Mouse (Mus musculus) right cerebral cortex, postnatal 25 days (tissue): ENCODE measurements at regions not wholly inside any gene's neighbourhood (a gene's known extent, or its start where the extent isn't known, plus 50 kb on each side); places are given as distances from the start of the nearest gene placed in this dataset.
"Not testable (repeated sequence)": the region's sequence is repeated elsewhere in the genome, so short reads cannot be mapped to it uniquely, and the experiment has no call there.

Experiments used
- DNase-seq: peaks from one replicate; pipeline ENCODE4 v3.0.0; 2022

GRCm38 (mm10) chr7:69167456-69167855 is 418.4 kb upstream of the Arrdc4 start:
- DNase-seq = no peak

GRCm38 (mm10) chr7:69161916-69162315 is 412.9 kb upstream of the Arrdc4 start:
- DNase-seq = no peak

DNA sequence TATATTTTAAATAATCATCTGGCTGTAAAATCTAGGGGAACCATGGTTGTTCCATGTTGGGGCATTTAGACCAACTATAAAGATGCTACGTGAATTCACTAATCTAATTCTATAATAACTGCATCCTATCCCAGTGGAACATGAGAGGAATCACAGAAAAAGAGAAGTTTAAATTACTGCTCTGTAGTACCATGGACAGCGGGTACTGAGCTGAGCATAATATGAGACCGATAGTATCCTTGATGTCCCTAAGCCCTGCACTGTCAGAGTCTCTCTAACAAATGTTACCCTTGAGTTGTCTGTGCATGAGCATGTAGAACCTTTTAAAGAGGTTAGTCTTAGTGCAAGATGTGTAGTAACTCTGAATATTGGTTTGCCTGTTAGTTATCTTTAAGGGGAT is 393.3 kb upstream of the Arrdc4 start:
- no peak for DNase-seq

DNA sequence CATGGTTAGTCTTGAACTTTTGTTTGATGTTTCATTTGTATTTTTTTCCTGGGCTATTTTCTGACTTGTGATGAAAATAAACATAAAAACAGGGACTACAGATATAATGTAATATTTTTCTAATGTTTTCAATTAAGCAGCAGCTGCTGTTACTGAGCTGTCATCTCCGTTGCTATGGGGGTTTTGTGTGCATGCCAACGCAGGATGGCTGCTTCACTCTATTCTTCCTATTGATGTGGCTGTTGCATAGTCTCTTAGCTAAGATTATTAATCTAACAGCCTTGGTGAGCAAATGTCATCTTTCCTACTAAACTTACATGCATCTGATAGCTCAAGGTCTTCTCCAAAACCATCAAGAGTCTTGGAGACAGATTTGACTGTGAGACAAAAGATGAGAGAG is 384.4 kb upstream of the Arrdc4 start:
- DNase-seq = no peak

- not testable (repeated sequence) for DNase-seq
Measured at GRCm38 (mm10) chr7:69101770-69102169, 352.7 kb upstream of the Arrdc4 start.

GRCm38 (mm10) chr7:69097587-69098095 is 348.6 kb upstream of the Arrdc4 start:
- no peak for DNase-seq

DNA sequence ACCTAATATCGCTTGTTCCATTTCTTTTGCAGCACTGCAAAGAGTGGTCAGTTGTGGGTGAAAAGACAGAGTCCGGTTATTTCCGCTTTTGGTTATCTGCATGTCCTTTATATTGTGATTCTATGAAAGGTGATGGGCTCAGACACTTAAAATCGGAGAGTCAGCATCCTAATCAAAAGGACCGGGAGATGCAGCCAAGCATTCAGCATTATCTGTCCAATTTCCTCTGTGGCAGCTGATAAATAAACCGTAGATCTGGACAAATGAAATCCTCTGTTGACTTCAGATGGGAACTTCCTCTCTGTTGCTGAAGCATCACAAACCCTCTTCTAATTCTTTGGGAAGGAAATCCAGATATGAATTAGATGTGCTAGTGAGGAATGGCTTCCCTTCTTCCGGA is 325.7 kb upstream of the Arrdc4 start:
- DNase-seq = no peak

GRCm38 (mm10) chr7:69062994-69063393 is 314.0 kb upstream of the Arrdc4 start:
- no peak for DNase-seq

GRCm38 (mm10) chr7:69062506-69062905 is 313.5 kb upstream of the Arrdc4 start:
- no peak for DNase-seq

GRCm38 (mm10) chr7:69062094-69062493 is 313.1 kb upstream of the Arrdc4 start:
- peak; percentile 5 for DNase-seq

DNA sequence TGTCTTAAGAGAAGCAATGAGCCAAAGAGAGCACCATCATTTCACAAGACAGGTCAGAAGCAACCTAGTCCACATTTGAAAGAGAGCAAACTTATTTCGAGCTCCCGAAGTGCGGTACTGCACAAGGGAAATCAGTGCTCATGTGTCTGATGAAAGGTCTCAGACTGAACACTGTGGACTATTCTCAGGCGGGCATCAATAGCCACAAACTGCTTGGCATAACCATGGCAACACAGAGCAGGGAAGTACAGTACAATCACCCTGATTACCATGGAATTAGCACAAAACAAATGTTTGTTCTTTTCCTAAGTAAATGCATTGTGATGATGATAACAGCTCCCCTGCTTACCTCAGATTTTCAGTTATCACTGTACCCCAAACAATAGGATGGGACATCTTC is 312.2 kb upstream of the Arrdc4 start:
- DNase-seq = no peak

- DNase-seq = no peak
Measured at GRCm38 (mm10) chr7:69016575-69016974, 267.5 kb upstream of the Arrdc4 start.

DNA sequence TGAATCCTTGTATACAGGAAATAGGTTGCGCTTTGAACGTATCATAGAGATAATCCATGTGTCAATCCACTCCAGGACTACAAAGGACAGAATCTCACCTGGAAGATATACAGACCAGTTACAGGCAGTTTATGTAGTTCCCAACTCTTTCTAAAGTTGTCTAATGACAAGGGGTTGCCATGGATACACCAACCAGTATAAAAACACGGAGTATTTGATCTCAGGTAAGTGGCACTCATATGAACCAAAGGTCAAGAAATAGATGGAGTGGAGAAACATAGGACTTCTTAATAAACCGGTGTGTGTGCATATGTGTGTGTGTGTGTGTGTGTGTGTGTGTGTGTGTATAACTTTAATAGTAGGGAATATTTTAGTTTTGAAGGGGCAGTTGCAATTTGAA is 266.0 kb upstream of the Arrdc4 start:
- DNase-seq = no peak

- no peak for DNase-seq
Measured at GRCm38 (mm10) chr7:69007237-69007636, 258.2 kb upstream of the Arrdc4 start.

DNA sequence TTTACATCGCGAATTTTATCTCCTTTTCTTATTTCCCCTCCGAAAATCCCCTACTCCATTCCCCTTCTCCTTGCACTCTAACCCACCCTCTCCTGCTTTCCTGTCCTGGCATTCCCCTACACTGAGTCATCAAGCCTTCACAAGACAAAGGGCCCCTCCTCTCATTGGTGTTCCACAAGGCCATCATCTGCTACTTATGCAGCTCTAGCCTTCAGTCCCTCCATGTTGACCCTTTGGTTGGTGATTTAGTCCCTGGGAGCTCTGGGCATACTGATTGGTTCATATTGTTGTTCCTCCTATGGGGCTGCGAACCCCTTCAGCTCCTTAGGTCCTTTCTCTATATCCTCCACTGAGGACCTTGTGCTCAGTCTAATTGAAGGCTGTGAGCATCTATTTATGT is 239.0 kb upstream of the Arrdc4 start:
- no peak for DNase-seq

DNA sequence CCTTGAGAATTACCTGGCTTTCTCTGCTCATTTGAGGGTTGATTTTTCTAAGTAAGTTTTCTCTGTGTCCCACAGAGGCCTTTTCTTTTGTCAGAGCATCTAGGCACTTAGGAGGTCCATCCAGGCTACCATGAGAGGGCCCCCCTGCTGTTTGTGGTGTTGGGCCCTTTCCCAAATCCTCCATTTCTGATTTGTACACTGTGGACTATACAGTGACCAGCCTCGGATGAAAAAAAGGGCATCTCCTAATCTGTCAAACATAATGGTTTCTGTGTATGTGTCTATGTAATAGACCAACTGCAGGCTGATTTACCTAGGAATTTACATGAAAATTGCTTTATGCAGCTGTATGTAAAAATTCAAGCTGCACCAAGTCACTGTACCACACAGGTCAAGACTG is 234.9 kb upstream of the Arrdc4 start:
- DNase-seq = no peak

- no peak for DNase-seq
Measured at GRCm38 (mm10) chr7:68982914-68983502, 234.0 kb upstream of the Arrdc4 start.

GRCm38 (mm10) chr7:68978576-68978975 is 229.5 kb upstream of the Arrdc4 start:
- no peak for DNase-seq

DNA sequence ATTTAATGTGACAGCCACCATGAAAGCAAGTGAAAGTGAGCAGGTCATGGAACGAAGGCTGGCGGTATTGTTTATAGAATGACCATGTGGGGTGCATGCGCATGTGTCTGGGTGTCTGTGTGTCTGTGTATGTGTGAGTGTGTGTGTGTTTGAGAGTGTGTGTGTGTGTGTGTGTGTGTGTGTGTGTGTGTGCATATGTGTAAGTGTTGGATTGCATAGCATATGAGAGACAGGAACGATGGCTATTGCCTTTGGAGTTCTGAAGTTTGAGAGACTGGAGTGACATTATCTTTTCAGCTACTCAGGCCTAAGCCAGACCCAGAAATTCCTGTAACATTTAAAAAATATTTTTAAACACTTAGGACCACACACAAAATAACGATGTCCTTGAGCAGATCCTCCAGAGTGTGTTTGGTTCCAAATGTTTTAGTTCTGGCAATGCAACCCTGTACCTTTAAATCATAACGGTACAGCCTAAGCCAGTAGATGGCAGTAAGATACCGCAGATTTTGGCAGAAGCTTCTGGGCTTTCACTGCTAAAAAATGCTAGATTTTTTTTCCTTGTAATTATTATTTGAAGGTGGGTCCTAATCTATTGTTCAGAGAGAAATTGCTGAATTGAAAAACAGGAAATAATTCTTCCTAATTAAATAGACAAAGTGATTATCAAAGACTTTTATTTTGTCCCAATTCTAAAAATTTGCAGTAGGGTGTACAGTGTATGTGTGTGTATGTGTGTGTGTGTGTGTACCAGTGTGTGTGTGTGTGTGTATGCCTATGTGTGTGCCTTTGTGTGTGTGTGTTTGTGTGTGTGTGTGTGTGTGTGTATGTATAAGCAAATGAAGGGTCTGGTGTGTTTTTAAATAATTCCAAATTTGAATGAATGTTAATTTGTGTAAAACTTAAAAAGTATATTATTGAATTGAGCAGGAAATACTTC is 228.0 kb upstream of the Arrdc4 start:
- peak; percentile 26 for DNase-seq

- no peak for DNase-seq
Measured at GRCm38 (mm10) chr7:68975956-68976355, 226.9 kb upstream of the Arrdc4 start.

- DNase-seq = no peak
Measured at GRCm38 (mm10) chr7:68975580-68975894, 226.5 kb upstream of the Arrdc4 start.

- no peak for DNase-seq
Measured at GRCm38 (mm10) chr7:68974761-68975579, 225.9 kb upstream of the Arrdc4 start.
